Mouse (Mus musculus) myocyte (in vitro differentiated cells): Measurements from ENCODE around the gene Exog.

ENCODE experiments used
- CEBPB ChIP-seq: IDR thresholded peaks from 2 replicates; pipeline ENCODE4 v1.6.1; 2011; ENCODE audit warnings: mild to moderate bottlenecking, moderate library complexity; ENCODE audit not compliant: poor library complexity, insufficient read depth, severe bottlenecking
- E2F4 ChIP-seq: IDR thresholded peaks from one replicate; pipeline ENCODE4 v1.6.1; 2011; ENCODE audit warnings: mild to moderate bottlenecking, control low read depth, moderate library complexity; ENCODE audit not compliant: insufficient read depth
- MAX ChIP-seq: IDR thresholded peaks from one replicate; pipeline ENCODE4 v1.6.1; 2011; ENCODE audit warnings: low read depth, mild to moderate bottlenecking, control low read depth
- MYOD1 ChIP-seq, 3 experiments: IDR thresholded peaks; one replicate each; pipeline ENCODE4 v1.6.1; 2011; ENCODE audit warnings: control low read depth in 2 of 3, low read depth in 2 of 3, mild to moderate bottlenecking in 2 of 3, moderate library complexity in 1 of 3; ENCODE audit not compliant: insufficient read length in 2 of 3, control insufficient read depth in 1 of 3
- MYOG ChIP-seq, 3 experiments: IDR thresholded peaks; one replicate each; pipeline ENCODE4 v1.6.1; 2011; ENCODE audit warnings: control low read depth in 2 of 3, low read depth in 2 of 3, mild to moderate bottlenecking in 2 of 3; ENCODE audit not compliant: insufficient read length in 2 of 3, control insufficient read depth in 1 of 3, insufficient read depth in 1 of 3
- POLR2A ChIP-seq: IDR thresholded peaks from one replicate; pipeline ENCODE4 v1.6.1; 2011; ENCODE audit warnings: low read depth, mild to moderate bottlenecking, control low read depth, moderate library complexity; ENCODE audit not compliant: insufficient read length
- POLR2AphosphoS2 ChIP-seq: IDR thresholded peaks from one replicate; pipeline ENCODE4 v1.6.1; 2011; ENCODE audit warnings: low read depth, control low read depth; ENCODE audit not compliant: insufficient read length
- REST ChIP-seq: IDR thresholded peaks from one replicate; pipeline ENCODE4 v1.6.1; 2011; ENCODE audit warnings: mild to moderate bottlenecking, control low read depth, moderate library complexity; ENCODE audit not compliant: insufficient read depth, insufficient read length
- SRF ChIP-seq: IDR thresholded peaks from one replicate; pipeline ENCODE4 v1.6.1; 2011; ENCODE audit warnings: low read depth; ENCODE audit not compliant: control insufficient read depth, insufficient read length
- TCF12 ChIP-seq: IDR thresholded peaks from one replicate; pipeline ENCODE4 v1.6.1; 2011; ENCODE audit warnings: mild to moderate bottlenecking, control low read depth; ENCODE audit not compliant: poor library complexity, insufficient read depth, severe bottlenecking
- TCF3 ChIP-seq: IDR thresholded peaks from one replicate; pipeline ENCODE4 v1.6.1; 2011; ENCODE audit warnings: low read depth, control low read depth; ENCODE audit not compliant: insufficient read length
- USF1 ChIP-seq: IDR thresholded peaks from one replicate; pipeline ENCODE4 v1.6.1; 2011; ENCODE audit warnings: low read depth, mild to moderate bottlenecking, control low read depth, moderate library complexity

DNA sequence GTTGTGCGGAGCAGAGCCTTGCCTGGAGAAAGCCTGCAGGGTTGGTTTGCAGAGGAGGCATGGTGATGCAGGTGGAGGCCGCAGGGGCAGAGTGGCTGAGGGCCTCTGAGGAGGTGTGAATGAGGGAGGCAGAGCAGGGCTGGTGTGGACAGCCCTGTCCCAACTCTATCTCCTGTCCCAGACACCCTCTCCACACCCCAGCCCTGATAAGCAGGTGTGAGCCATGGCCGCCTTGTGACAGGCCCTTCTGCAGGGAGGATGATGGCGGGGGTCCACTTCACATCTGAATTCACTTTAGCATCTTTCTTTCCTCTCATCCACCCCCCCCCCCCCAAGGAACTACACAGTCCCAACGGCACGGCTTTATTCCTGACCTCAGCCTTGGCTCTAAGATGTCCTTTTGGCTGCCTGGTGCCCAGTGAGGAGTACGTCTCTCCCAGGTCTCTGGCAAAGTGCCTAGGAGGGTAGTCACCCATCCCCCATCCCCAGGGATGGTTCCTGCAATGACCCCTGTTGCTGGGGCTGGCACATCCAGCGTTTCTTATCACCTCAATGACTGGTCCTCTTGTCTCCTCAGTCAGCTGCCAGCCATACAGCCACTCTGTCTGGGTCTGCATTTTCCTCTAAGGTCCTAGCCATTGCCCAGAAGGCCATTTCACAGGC lies 25.1 kb downstream of the Exog start:
- TF ChIP-seq MYOD1 (IDR thresholded peaks at IDR 0.05; ENCODE audit: control insufficient read depth in 1 of 3, insufficient read length in 2 of 3, low read depth in 2 of 3) (no peak), MAX (no peak), POLR2A (no peak), TCF12 (no peak), E2F4 (no peak), SRF (no peak), MYOG (IDR thresholded peaks at IDR 0.05; ENCODE audit: control insufficient read depth in 1 of 3, insufficient read depth in 1 of 3, insufficient read length in 2 of 3, low read depth in 2 of 3) (no peak), POLR2AphosphoS2 (no peak), CEBPB (no peak), USF1 (no peak), TCF3 (no peak), REST (no peak)
